Mouse (Mus musculus) embryonic facial prominence, embryonic 10.5 days (tissue): ENCODE measurements around the gene Taf1a. TPM values are rescaled to one million over a fixed set of nuclear protein-coding genes. Genes with fewer than 3 reads are reported as not detected.

ENCODE experiments used
- DNase-seq: peaks from one replicate; pipeline ENCODE4 v3.0.0-alpha.2; 2017; ENCODE audit warnings: low spot score
- H3K27ac ChIP-seq: fragments of 300-500 bp; sonication (generic); replicated peaks from 2 replicates; pipeline ENCODE4 v1.5.1; 2016; ENCODE audit warnings: mild to moderate bottlenecking
- H3K27me3 ChIP-seq: fragments of 300-500 bp; sonication (generic); replicated peaks from 2 replicates; pipeline ENCODE4 v1.6.1; 2016; ENCODE audit warnings: low read depth, mild to moderate bottlenecking; ENCODE audit not compliant: poor library complexity, severe bottlenecking
- H3K36me3 ChIP-seq: fragments of 300-500 bp; sonication (generic); replicated peaks from 2 replicates; pipeline ENCODE4 v1.6.1; 2016; ENCODE audit warnings: mild to moderate bottlenecking, moderate library complexity
- H3K4me1 ChIP-seq: fragments of 300-500 bp; sonication (generic); 2 replicates; pipeline ENCODE4 v1.6.1; 2016
- H3K4me3 ChIP-seq: fragments of 300-500 bp; sonication (generic); 2 replicates; pipeline ENCODE4 v1.5.1; 2016; ENCODE audit warnings: mild to moderate bottlenecking, moderate library complexity
- H3K9me3 ChIP-seq: fragments of 300-500 bp; sonication (generic); 2 replicates; pipeline ENCODE4 v1.6.1; 2016; ENCODE audit warnings: mild to moderate bottlenecking
- WGBS: fragments of 180-500 bp; shearing (Covaris S2); methylation state at CpG from one replicate; pipeline ENCODE4 v1.1.7; 2016; 5-methylcytosine and 5-hydroxymethylcytosine counted together
- polyA plus RNA-seq: library from polyadenylated mRNA; unstranded; fragments of >200 nt; fragmentation: Nextera tagmentation; extraction: Ambion mirVana; gene quantifications from 2 replicates; pipeline ENCODE4 v1.2.1, GENCODE M21; 2016

Taf1a gene
- polyA plus RNA-seq, 1 experiment from 2014 or later = 21.7 TPM

DNA sequence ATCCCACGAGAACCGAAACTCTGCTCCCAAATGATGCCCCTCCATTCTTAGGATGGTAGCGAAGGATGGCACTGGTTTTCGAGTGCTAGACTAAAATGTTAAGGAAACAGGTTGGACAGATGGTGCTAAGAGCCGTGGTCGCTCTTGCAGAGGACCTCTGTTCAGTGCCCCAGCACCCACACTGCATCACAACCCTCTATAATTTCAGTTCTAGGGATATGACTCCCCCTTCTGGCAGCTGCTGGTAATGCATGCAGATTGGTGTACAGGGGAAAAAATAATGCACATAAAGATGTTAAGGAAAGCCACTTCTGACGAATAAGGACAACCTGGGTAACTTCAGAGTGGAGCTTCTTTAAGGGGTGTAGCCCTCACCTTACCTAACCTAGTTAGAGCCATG is 35.3 kb downstream of the Taf1a start:
- no peaks in the 10 kb centered on the region for H3K9me3 ChIP-seq
- DNase-seq = no peak
- WGBS = 92% methylated on average over 7 of the region's 7 CpGs
- H3K4me1 ChIP-seq = no peaks in the 10 kb centered on the region
- no peak overlapping the region for H3K4me3 ChIP-seq
- no peaks in the 10 kb centered on the region for H3K36me3 ChIP-seq
- H3K27me3 ChIP-seq = no peaks in the 10 kb centered on the region
- no peak overlapping the region for H3K27ac ChIP-seq

DNA sequence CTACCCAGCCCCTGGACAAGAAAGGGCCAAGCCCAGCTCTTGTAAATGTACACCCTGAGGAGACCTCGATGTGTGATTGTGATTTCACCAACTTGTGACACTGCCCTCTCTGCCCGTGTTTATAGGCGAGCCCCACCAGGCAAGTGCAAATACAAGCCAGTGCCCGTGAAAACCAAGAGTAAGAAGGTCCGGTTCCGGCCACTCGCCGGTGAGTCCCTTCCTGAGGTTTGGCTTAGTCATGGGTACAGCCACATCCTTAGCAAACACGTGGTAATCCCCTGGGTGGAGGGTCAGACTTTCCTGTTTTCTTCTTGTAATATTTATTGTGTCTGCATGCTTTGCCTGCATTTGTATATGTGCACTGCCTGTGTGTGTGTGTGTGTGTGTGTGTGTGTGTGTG is 46.1 kb downstream of the Taf1a start:
- H3K27me3 ChIP-seq = peaks cover 6% of the 10 kb centered on the region; the same call in 1 of the 2 replicates
- WGBS = 90% methylated on average over 9 of the region's 9 CpGs

DNA sequence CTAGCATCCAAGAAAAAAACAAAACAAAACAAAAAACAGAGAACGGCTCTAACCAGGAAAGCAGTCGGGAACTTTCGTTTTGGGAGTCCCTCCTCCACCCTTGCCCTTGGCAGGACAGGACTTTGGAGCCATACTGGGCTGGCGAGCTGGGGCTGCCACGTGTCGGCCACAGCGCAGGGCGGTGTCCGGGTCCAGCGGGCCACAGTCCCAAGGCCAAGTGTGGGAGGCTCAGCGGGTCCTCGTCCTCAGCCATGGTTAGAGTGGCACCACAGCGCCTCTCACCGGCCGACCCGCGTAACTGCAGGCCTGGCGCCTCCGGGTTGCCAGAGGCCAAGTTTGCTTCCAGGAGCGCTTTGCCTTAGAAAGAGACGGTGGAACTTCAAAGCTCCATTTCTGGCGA is 50.3 kb downstream of the Taf1a start:
- Histone ChIP-seq H3K4me3 (peak overlapping the region; percentile 29; the same call in 1 of the 2 replicates), H3K27me3 (peaks cover 6% of the 10 kb centered on the region; the same call in 1 of the 2 replicates), H3K27ac (0 out of 2 replicates have a peak overlapping the region, but pooled peaks have one; percentile 15), H3K4me1 (peaks cover 3% of the 10 kb centered on the region), H3K36me3 (no peaks in the 10 kb centered on the region), H3K9me3 (no peaks in the 10 kb centered on the region; the same call in 1 of the 2 replicates)
- WGBS = 29% methylated on average over 22 of the region's 22 CpGs
- DNase-seq = peak; percentile 68

More for the DNA sequence above, 46.1 kb downstream of the Taf1a start:
- DNase-seq = no peak
- Histone ChIP-seq H3K4me3 (no peak overlapping the region), H3K9me3 (no peaks in the 10 kb centered on the region), H3K36me3 (no peaks in the 10 kb centered on the region), H3K4me1 (peaks cover 3% of the 10 kb centered on the region; the same call in 1 of the 2 replicates), H3K27ac (no peak overlapping the region)

DNA sequence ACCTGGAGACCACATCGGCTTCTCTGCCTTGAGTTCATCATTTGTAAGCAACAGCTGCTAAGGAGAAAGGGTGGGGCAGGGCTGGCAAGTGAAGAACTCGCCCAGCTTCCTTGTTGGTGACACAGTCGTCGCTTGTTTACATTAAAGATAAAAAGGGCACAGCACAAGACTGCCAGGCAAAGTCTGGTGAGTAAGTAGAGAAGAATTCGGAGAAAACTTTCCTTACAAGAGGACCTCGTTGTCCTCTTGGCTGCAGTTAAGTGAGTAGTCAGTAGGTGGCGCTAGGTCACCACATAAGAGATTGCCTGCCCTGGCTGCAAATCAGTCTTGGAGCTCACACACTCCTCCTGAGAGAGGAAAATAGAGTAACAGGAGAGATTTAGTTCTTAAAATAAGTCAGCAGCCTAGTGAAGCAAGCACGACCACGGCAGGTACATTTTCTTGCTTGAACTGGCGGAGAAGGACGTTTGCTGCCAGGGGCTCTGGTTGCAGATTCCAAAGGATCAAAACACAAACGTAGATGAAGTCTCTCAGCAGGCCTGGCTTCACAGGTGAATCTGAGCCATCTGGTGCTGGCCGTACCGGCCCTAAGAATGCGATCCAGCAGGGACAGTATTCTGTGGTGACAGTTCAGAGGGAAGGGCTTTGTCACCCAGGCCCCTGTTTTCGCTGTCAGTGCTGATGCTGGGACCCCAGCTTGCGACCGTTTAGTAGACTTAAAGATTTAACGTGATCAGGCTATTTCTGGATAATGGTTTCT is 53.4 kb downstream of the Taf1a start:
- H3K4me1 ChIP-seq = peaks cover 3% of the 10 kb centered on the region
- 26% methylated on average over 19 of the region's 19 CpGs for WGBS
- H3K27me3 ChIP-seq = peaks cover 6% of the 10 kb centered on the region; the same call in 1 of the 2 replicates
- no peaks in the 10 kb centered on the region for H3K36me3 ChIP-seq
- no peaks in the 10 kb centered on the region; the same call in 1 of the 2 replicates for H3K9me3 ChIP-seq
- DNase-seq = peak; percentile 85
- H3K27ac ChIP-seq = no peak overlapping the region
- no peak overlapping the region for H3K4me3 ChIP-seq

DNA sequence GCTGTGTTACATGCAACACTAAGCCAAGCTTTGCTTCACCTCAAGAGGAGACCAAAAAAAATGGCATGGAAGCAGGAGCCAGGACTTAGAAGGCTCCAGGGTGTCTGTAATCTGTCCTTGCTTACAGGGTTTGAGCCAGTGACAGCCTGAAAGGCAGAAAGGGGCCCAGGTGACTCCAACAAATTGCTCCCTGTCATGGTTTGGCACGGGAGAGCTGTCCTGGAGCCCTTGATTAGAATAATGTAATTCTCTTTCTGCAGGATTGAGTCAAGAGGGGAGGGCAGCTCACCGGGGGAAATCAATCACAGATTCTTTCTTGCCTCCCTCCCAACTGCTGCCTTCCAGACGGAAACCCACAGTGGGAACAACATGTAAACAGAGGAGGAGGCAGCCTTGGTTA is 64.3 kb downstream of the Taf1a start:
- 29% methylated on average over 3 of the region's 3 CpGs for WGBS
- H3K36me3 ChIP-seq = no peaks in the 10 kb centered on the region
- peaks cover 7% of the 10 kb centered on the region; the same call in 1 of the 2 replicates for H3K9me3 ChIP-seq
- no peak overlapping the region for H3K4me3 ChIP-seq
- peaks cover 4% of the 10 kb centered on the region; the same call in 1 of the 2 replicates for H3K4me1 ChIP-seq
- DNase-seq = no peak
- no peaks in the 10 kb centered on the region for H3K27me3 ChIP-seq
- no peak overlapping the region for H3K27ac ChIP-seq

Other genes with a start within 250 kb of the Taf1a start
- 13.5 and 13.6 TPM in 2 replicates for gene Disp1, start 167.5 kb upstream of the Taf1a start, polyA plus RNA-seq
- 40.6 and 45.5 TPM in 2 replicates for gene Aida, start 92.4 kb upstream of the Taf1a start, polyA plus RNA-seq
- gene Brox, start 91.7 kb upstream of the Taf1a start, polyA plus RNA-seq = 34.8 and 35.5 TPM in 2 replicates
- gene Mia3, start 19.4 kb upstream of the Taf1a start, polyA plus RNA-seq = 89.1 and 95.6 TPM in 2 replicates
- gene Hhipl2, start 29.2 kb downstream of the Taf1a start, polyA plus RNA-seq = 0.40 and 0.44 TPM in 2 replicates